Mouse (Mus musculus): ENCODE data around the gene Olfr820.
"Not testable (repeated sequence)": the region's sequence is repeated elsewhere in the genome, so short reads cannot be mapped to it uniquely, and the experiment has no call there.

DNA sequence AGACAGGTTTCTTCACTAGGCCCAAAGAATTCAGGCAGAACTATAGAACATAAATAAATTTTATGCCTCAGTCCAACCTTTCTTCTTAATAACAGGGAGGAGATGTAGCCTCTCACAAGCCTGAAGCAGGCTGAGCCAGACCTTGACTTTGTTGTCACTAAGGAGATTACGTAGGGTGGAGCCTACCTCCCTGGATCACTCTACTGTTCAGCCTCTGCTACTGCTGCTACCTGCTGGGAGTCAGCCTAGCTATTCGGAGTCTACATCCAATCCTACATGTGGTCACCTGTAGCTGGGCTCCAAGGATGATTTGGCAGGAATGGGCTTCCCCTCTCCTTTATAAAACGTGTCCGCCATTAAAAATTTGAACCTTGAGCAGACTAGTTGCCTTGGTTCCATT is 7.1 kb upstream of the Olfr820 start:
- TF ChIP-seq CTCF (IDR thresholded peaks at IDR 0.05; ENCODE audit: low read depth, low read length); TAL1 (conservative IDR thresholded peaks at IDR 0.05; ENCODE audit: low read depth, low read length); GATA1 (IDR thresholded peaks at IDR 0.05; ENCODE audit: borderline replicate concordance, low read length); POLR2AphosphoS5 (IDR thresholded peaks at IDR 0.05; ENCODE audit: insufficient replicate concordance, low read depth, low read length): not testable (repeated sequence)
